Mouse (Mus musculus) heart, embryonic 15.5 days (tissue): ENCODE measurements at regions not wholly inside any gene's neighbourhood (a gene's known extent, or its start where the extent isn't known, plus 50 kb on each side); places are given as distances from the start of the nearest gene placed in this dataset.
A peak's percentile ranks its signal among the peaks of the same experiment; 100 is the strongest.

Experiments
- ATAC-seq: fragments of 200-750 bp; cut with Nextera tagmentation; replicated peaks from 2 replicates; pipeline ENCODE4 v1.8.0; 2017; ENCODE audit warnings: low read depth, moderate TSS enrichment; ENCODE audit not compliant: insufficient number of reproducible peaks, insufficient read depth, low FRiP score
- H3K27ac ChIP-seq: fragments of 300-500 bp; sonication (generic); 2 replicates; pipeline ENCODE4 v1.5.1; 2015; ENCODE audit warnings: mild to moderate bottlenecking, inconsistent platforms
- H3K27me3 ChIP-seq: fragments of 300-500 bp; sonication (generic); 2 replicates; pipeline ENCODE4 v1.6.1; 2015; ENCODE audit warnings: inconsistent platforms
- H3K36me3 ChIP-seq: fragments of 300-500 bp; sonication (generic); 2 replicates; pipeline ENCODE4 v1.6.1; 2015; ENCODE audit warnings: mild to moderate bottlenecking, inconsistent platforms
- H3K4me1 ChIP-seq: fragments of 300-500 bp; sonication (generic); replicated peaks from 2 replicates; pipeline ENCODE4 v1.6.1; 2015; ENCODE audit warnings: inconsistent platforms
- H3K4me2 ChIP-seq: fragments of 300-500 bp; sonication (generic); 2 replicates; pipeline ENCODE4 v1.6.1; 2015; ENCODE audit warnings: inconsistent platforms, mild to moderate bottlenecking, moderate library complexity
- H3K4me3 ChIP-seq: fragments of 300-500 bp; sonication (generic); 2 replicates; pipeline ENCODE4 v1.5.1; 2015; ENCODE audit warnings: mild to moderate bottlenecking, inconsistent platforms
- H3K9ac ChIP-seq: fragments of 300-500 bp; sonication (generic); 2 replicates; pipeline ENCODE4 v1.6.1; 2015; ENCODE audit warnings: mild to moderate bottlenecking, inconsistent platforms
- H3K9me3 ChIP-seq: fragments of 300-500 bp; sonication (generic); replicated peaks from 2 replicates; pipeline ENCODE4 v1.6.1; 2016; ENCODE audit warnings: inconsistent platforms
- WGBS: fragments of 180-500 bp; shearing (Covaris S2); methylation state at CpG from one replicate; pipeline ENCODE4 v1.1.7; 2015; ENCODE audit warnings: mixed read lengths; 5-methylcytosine and 5-hydroxymethylcytosine counted together

- Histone ChIP-seq H3K9ac (no peak overlapping the region), H3K27ac (no peak overlapping the region), H3K4me3 (no peak overlapping the region), H3K4me2 (no peak overlapping the region), H3K27me3 (no peaks in the 10 kb centered on the region), H3K9me3 (no peaks in the 10 kb centered on the region), H3K36me3 (no peaks in the 10 kb centered on the region), H3K4me1 (peaks cover 3% of the 10 kb centered on the region)
- 67% methylated on average over 5 of the region's 5 CpGs for WGBS
- ATAC-seq, result 0 out of 2 replicates have a peak, but pooled peaks have one; percentile 18
These were observed 604.4 kb upstream of the Nrp1 start for GRCm38 (mm10) chr8:127753793-127754565.

- 0 out of 2 replicates have a peak overlapping the region, but pooled peaks have one; percentile 3 for H3K27ac ChIP-seq
- no peak for ATAC-seq
- 51% methylated on average over 2 of the region's 2 CpGs for WGBS
These were observed 601.0 kb upstream of the Nrp1 start for GRCm38 (mm10) chr8:127757396-127757795.

GRCm38 (mm10) chr8:127759906-127760305 is 598.5 kb upstream of the Nrp1 start:
- 73% methylated on average over 5 of the region's 5 CpGs for WGBS
- no peak for ATAC-seq

More at GRCm38 (mm10) chr8:127757396-127757795, 601.0 kb upstream of the Nrp1 start:
- Histone ChIP-seq H3K36me3 (no peaks in the 10 kb centered on the region), H3K27me3 (no peaks in the 10 kb centered on the region), H3K9ac (no peak overlapping the region), H3K4me3 (no peak overlapping the region), H3K9me3 (no peaks in the 10 kb centered on the region), H3K4me1 (peaks cover 3% of the 10 kb centered on the region), H3K4me2 (no peak overlapping the region)

GRCm38 (mm10) chr8:127765199-127765598 is 593.2 kb upstream of the Nrp1 start:
- 71% methylated on average over 5 of the region's 5 CpGs for WGBS
- no peak overlapping the region for H3K4me2 ChIP-seq
- H3K27me3 ChIP-seq, result no peaks in the 10 kb centered on the region
- H3K36me3 ChIP-seq, result no peaks in the 10 kb centered on the region
- H3K9me3 ChIP-seq, result no peaks in the 10 kb centered on the region
- no peak overlapping the region for H3K9ac ChIP-seq
- peaks cover 3% of the 10 kb centered on the region; the same call in 1 of the 2 replicates for H3K4me1 ChIP-seq
- H3K4me3 ChIP-seq, result no peak overlapping the region
- ATAC-seq, result no peak
- no peak overlapping the region for H3K27ac ChIP-seq

More at GRCm38 (mm10) chr8:127759906-127760305, 598.5 kb upstream of the Nrp1 start:
- Histone ChIP-seq H3K4me3 (no peak overlapping the region), H3K9ac (no peak overlapping the region), H3K27me3 (no peaks in the 10 kb centered on the region), H3K4me2 (no peak overlapping the region), H3K36me3 (no peaks in the 10 kb centered on the region), H3K9me3 (no peaks in the 10 kb centered on the region), H3K27ac (no peak overlapping the region), H3K4me1 (no peaks in the 10 kb centered on the region; the same call in 1 of the 2 replicates)

GRCm38 (mm10) chr8:127768311-127768710 is 590.1 kb upstream of the Nrp1 start:
- WGBS, result 84% methylated on average over 3 of the region's 3 CpGs
- ATAC-seq, result no peak

GRCm38 (mm10) chr8:127769651-127770050 is 588.8 kb upstream of the Nrp1 start:
- H3K9ac ChIP-seq, result no peak overlapping the region
- ATAC-seq, result no peak
- no peak overlapping the region for H3K4me2 ChIP-seq
- H3K4me1 ChIP-seq, result peaks cover 3% of the 10 kb centered on the region; the same call in 1 of the 2 replicates
- H3K4me3 ChIP-seq, result no peak overlapping the region
- H3K27ac ChIP-seq, result no peak overlapping the region
- WGBS, result 95% methylated on average over 1 of the region's 1 CpGs
- no peaks in the 10 kb centered on the region for H3K27me3 ChIP-seq
- no peaks in the 10 kb centered on the region for H3K9me3 ChIP-seq
- H3K36me3 ChIP-seq, result no peaks in the 10 kb centered on the region

More at GRCm38 (mm10) chr8:127768311-127768710, 590.1 kb upstream of the Nrp1 start:
- H3K36me3 ChIP-seq, result no peaks in the 10 kb centered on the region
- H3K4me1 ChIP-seq, result peaks cover 3% of the 10 kb centered on the region; the same call in 1 of the 2 replicates
- no peak overlapping the region for H3K4me3 ChIP-seq
- H3K9ac ChIP-seq, result no peak overlapping the region
- no peak overlapping the region for H3K27ac ChIP-seq
- H3K4me2 ChIP-seq, result no peak overlapping the region
- no peaks in the 10 kb centered on the region for H3K27me3 ChIP-seq
- H3K9me3 ChIP-seq, result no peaks in the 10 kb centered on the region

- ATAC-seq, result no peak
- Histone ChIP-seq H3K27me3 (no peaks in the 10 kb centered on the region), H3K27ac (no peak overlapping the region), H3K4me1 (no peaks in the 10 kb centered on the region), H3K36me3 (no peaks in the 10 kb centered on the region), H3K4me2 (no peak overlapping the region), H3K4me3 (no peak overlapping the region), H3K9me3 (no peaks in the 10 kb centered on the region), H3K9ac (no peak overlapping the region)
- 79% methylated on average over 1 of the region's 1 CpGs for WGBS
These were observed 586.6 kb upstream of the Nrp1 start for GRCm38 (mm10) chr8:127771781-127772180.

- Histone ChIP-seq H3K4me3 (no peak overlapping the region), H3K4me1 (no peaks in the 10 kb centered on the region), H3K27ac (no peak overlapping the region), H3K9ac (no peak overlapping the region), H3K27me3 (no peaks in the 10 kb centered on the region), H3K9me3 (no peaks in the 10 kb centered on the region), H3K4me2 (no peak overlapping the region), H3K36me3 (no peaks in the 10 kb centered on the region)
- no peak for ATAC-seq
- WGBS, result 90% methylated on average over 3 of the region's 3 CpGs
These were observed 586.0 kb upstream of the Nrp1 start for GRCm38 (mm10) chr8:127772415-127772814.

GRCm38 (mm10) chr8:127772917-127773316 is 585.5 kb upstream of the Nrp1 start:
- ATAC-seq, result no peak
- Histone ChIP-seq H3K27ac (no peak overlapping the region), H3K4me2 (no peak overlapping the region), H3K4me1 (no peaks in the 10 kb centered on the region), H3K9me3 (no peaks in the 10 kb centered on the region), H3K36me3 (no peaks in the 10 kb centered on the region), H3K27me3 (no peaks in the 10 kb centered on the region), H3K9ac (no peak overlapping the region), H3K4me3 (no peak overlapping the region)
- WGBS, result 71% methylated on average over 2 of the region's 2 CpGs

GRCm38 (mm10) chr8:127774642-127775041 is 583.8 kb upstream of the Nrp1 start:
- no peak for ATAC-seq
- 88% methylated on average over 9 of the region's 9 CpGs for WGBS

GRCm38 (mm10) chr8:127775160-127775559 is 583.2 kb upstream of the Nrp1 start:
- H3K4me1 ChIP-seq, result no peaks in the 10 kb centered on the region
- H3K4me2 ChIP-seq, result no peak overlapping the region
- H3K36me3 ChIP-seq, result no peaks in the 10 kb centered on the region
- H3K4me3 ChIP-seq, result no peak overlapping the region
- H3K9me3 ChIP-seq, result no peaks in the 10 kb centered on the region
- no peak overlapping the region for H3K9ac ChIP-seq
- 45% methylated on average over 1 of the region's 1 CpGs for WGBS
- no peak for ATAC-seq
- H3K27ac ChIP-seq, result no peak overlapping the region
- H3K27me3 ChIP-seq, result no peaks in the 10 kb centered on the region

More at GRCm38 (mm10) chr8:127774642-127775041, 583.8 kb upstream of the Nrp1 start:
- no peaks in the 10 kb centered on the region for H3K27me3 ChIP-seq
- H3K9ac ChIP-seq, result no peak overlapping the region
- H3K4me3 ChIP-seq, result no peak overlapping the region
- no peaks in the 10 kb centered on the region for H3K9me3 ChIP-seq
- no peaks in the 10 kb centered on the region for H3K36me3 ChIP-seq
- no peak overlapping the region for H3K27ac ChIP-seq
- no peak overlapping the region for H3K4me2 ChIP-seq
- H3K4me1 ChIP-seq, result no peaks in the 10 kb centered on the region

- Histone ChIP-seq H3K27ac (no peak overlapping the region), H3K4me1 (no peaks in the 10 kb centered on the region), H3K27me3 (no peaks in the 10 kb centered on the region), H3K9me3 (no peaks in the 10 kb centered on the region), H3K9ac (no peak overlapping the region), H3K4me2 (no peak overlapping the region), H3K36me3 (no peaks in the 10 kb centered on the region), H3K4me3 (no peak overlapping the region)
- no peak for ATAC-seq
- WGBS, result 63% methylated on average over 7 of the region's 7 CpGs
These were observed 582.7 kb upstream of the Nrp1 start for GRCm38 (mm10) chr8:127775747-127776146.
